Mouse (Mus musculus) olfactory bulb, adult 2 months (tissue): Measurements from ENCODE around the gene Cd47.

ENCODE experiments used
- CTCF ChIP-seq: fragments of 200-500 bp; IDR thresholded peaks from 2 replicates; pipeline ENCODE4 v1.5.1; 2012; ENCODE audit warnings: low read depth, mild to moderate bottlenecking, low read length, moderate library complexity; ENCODE audit not compliant: insufficient read depth
- POLR2A ChIP-seq: fragments of 200-500 bp; IDR thresholded peaks from 2 replicates; pipeline ENCODE4 v1.6.1; 2012; ENCODE audit warnings: mild to moderate bottlenecking, low read depth, low read length, moderate library complexity; ENCODE audit not compliant: insufficient read depth

- TF ChIP-seq CTCF = no peak
- TF ChIP-seq POLR2A = no peak
Measured at GRCm38 (mm10) chr16:49955325-49955724, 155.0 kb downstream of the Cd47 start.
